Mouse (Mus musculus) cerebellum, postnatal 25 days (tissue): ENCODE results near the gene Adh1.

ENCODE experiments used
- DNase-seq, 2 experiments: peaks; one replicate each; pipeline ENCODE4 v3.0.0; 2021; ENCODE audit warnings: mixed read lengths in 2 of 2

Gene Adh1

GRCm38 (mm10) chr3:138242021-138242726 is 18.6 kb upstream of the Adh1 start:
- no peak for DNase-seq

DNA sequence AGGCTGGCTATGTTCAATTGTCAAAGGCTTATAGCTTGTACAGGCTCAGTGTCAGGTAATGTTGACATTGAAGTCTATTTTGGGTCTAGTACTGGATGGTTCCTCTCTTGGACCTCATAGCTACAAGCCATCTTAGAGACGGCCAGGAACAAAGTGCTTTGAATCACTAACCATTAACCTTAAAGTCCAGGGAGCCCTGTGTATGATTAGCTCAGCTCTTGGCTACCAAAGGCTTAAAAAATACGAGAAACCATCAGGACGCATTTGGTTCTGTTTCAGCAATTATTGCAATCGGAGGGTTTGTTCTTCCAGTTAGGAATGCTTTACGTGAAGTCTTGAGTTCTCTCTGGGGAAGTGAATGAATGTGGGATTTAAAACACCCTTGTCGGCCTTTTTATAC is 17.9 kb upstream of the Adh1 start:
- no peak for DNase-seq

- DNase-seq: no peak
These were observed 16.4 kb upstream of the Adh1 start for GRCm38 (mm10) chr3:138244338-138244874.

GRCm38 (mm10) chr3:138246511-138247020 is 14.2 kb upstream of the Adh1 start:
- no peak for DNase-seq

DNA sequence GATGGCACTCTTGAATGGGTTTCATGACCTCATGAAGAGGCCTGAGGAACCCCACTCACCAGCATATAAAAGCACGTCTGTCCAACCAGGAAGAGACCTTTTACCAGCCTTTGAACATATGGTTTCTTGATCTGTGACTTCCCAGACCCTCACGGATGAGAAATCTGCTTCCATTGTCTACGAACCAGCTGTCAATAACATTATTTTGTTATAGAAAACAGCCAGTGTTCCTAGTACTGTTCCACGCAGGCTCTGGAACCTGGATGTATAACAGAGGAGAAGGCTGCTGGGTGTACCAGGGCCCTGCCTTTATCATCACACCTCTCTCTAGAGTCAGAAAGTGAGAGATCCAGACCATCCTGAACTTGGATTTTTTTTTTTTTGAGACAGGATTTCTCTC is 13.6 kb upstream of the Adh1 start:
- no peak for DNase-seq

DNA sequence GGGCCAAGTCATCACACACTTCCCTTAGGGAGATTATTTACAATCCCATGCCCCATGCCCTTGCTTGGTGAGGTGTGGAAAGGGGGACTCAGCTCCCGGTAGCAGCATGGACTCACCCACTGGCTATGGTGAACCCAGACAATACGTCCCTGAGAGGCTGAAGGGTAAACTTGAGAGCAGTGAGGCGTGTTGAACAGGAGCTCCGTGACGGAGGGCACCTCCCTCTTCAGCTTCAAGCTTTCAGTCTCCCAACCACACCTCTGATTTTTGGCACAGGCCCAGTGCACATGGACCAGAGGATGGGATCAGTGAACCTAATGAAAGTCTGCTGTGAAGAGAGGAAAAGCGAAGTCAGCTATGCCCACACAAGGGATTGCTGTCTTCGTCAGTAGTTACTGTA is 12.8 kb upstream of the Adh1 start:
- no peak for DNase-seq

GRCm38 (mm10) chr3:138248746-138249145 is 12.0 kb upstream of the Adh1 start:
- DNase-seq: no peak

GRCm38 (mm10) chr3:138251156-138251555 is 9.6 kb upstream of the Adh1 start:
- DNase-seq: no peak

DNA sequence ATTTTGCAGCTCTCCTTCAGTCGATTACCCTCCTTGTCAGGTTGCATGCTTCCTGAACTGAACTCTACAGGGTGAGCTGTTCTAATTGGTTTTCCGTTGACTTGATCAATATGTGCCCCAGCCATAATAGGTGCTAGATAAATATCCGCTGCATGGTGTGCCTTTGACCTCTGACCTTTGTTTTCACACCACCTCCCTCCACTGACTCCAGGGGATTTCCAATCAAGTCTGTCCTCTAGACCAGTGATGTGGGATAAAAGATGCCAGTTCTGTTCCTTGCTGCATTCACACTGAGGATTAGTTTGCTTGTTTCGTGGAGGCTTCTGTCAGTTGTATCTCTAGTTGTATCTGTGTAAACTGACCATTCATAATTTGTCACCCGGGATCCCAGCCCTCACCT is 6.6 kb upstream of the Adh1 start:
- no peak for DNase-seq

DNA sequence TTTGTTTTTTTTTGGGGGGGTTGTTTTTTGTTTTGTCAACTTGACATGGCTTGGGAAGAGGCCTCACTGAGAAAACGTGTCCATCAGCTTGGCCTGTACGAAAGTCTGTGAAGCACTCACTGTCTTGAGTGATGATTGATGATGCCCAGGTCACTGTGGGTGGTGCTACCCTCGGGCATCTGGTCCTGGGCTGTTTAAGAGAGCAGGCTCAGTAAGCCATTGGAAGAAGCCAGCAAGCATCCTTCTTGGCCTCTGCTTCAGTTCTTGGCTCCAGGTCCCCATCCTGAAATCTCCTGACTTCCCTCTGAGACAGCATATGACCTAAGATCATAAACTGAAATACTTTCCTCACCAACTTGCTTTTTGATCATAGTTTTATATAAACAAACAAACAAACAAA is 5.4 kb upstream of the Adh1 start:
- peak in 1 of 2 experiments; percentile 12 for DNase-seq

DNA sequence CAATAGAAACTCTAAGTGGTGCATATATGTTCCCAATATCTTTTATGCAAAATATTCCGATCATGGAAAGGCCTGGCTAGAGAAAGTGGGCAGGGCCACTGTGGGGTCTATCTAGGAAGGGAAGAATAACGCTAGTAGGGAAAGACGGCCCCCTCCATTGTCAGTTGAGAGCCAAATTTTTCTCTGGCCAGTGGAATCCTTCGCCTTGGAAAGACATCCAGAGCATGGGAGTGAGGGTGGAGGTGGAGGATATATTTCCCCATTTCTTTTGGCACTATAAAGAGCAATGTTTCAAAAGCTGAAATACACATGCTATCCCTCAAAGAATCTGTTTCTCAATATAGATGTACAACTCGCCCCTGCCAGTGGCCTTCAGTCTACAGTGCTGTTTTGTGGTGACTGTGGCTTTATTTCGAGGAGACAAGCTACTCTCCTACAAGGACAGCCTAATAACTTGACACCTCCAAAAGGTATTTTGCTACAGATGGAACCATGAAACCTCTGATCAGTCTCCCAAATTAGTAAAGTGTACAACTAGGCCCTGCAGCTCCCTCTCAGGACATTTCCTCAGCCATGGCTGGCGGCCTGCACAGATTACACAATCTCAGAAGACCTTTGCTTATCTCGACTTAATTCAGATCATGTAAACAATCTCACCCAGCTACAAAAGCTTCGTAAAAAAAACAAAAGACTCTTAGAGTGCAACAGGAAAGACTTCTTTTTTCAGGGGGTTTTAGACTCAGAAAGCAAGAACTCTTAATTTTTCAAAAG is 4.8 kb upstream of the Adh1 start:
- no peak for DNase-seq

DNA sequence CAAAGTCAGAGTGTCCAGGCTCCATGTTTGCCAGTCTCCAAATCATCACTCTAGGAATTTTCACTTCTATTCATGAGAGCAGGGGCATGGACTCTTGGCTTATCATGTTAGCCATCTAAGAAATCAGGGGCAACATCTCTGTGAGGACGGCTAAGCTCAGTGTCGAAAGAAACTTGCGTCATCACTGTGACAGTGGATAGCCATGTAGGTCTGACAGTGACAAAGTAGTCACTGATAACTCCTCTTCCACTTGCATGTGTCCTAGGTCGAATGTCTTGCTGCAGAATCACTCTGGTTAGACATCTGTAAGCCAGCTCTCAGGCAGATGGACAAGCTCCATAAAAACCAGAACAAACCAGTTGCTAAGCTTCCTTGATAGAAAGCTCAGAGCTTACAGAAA is 1.8 kb downstream of the Adh1 start:
- no peak for DNase-seq

GRCm38 (mm10) chr3:138263154-138263930 is 2.6 kb downstream of the Adh1 start:
- DNase-seq: no peak

DNA sequence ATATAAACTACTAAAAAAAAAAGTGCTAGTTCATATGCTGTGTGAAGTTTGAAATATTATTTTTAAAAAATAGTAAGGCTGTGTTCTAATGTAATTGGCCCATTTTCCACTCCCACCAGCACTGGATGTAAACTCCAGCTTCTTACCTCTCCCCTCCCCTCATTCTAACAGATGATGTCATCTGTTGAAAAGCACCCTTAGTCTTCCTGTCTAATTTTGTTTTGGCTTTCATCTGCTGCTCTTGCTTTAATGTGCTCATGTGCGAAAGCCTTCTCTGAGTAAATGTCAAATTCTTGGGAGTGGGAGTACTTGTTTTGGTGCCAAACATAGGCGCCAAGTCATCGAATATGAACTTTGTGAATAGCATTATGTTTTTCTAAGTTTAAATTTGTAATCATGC is 3.9 kb downstream of the Adh1 start:
- DNase-seq: no peak

DNA sequence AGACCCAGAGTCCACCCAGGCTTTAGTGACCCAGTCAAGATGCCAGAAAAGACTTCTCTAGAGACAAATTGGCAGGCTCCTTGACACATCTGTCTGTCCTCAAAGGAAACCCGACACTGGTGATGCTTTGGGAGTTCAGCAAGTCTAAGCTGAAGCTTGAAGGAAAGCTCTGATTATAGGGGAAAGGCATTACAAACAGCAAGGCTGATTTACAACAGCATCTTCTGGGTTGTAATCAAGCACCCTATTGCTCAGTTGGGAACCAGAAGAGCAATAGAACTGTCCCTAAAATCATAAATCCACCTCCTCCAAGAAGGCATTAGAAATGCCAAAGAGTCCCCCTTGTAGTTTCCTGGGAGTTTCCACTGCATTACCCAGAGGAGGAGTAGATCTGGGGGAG is 9.7 kb downstream of the Adh1 start:
- DNase-seq: no peak

DNA sequence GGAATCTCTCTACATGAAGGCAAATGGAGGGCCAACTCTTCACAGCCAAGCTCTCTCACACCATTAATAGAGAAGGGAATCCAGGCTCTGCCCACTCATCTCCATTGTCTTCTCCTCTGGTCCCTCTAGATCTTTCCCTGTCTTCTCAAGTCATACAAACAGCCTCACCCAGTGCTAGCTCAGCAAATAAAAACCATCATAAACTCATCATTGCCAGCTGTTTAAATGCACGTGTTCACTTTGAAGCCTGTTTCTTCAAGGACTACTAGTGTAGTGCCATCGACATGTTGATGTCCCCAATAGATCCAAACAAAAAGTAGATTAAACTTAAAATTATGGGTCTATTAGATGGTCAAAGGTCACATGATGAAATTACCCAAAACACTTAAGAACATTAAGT is 10.5 kb downstream of the Adh1 start:
- no peak for DNase-seq

GRCm38 (mm10) chr3:138273080-138273479 is 12.3 kb downstream of the Adh1 start:
- no peak for DNase-seq

DNA sequence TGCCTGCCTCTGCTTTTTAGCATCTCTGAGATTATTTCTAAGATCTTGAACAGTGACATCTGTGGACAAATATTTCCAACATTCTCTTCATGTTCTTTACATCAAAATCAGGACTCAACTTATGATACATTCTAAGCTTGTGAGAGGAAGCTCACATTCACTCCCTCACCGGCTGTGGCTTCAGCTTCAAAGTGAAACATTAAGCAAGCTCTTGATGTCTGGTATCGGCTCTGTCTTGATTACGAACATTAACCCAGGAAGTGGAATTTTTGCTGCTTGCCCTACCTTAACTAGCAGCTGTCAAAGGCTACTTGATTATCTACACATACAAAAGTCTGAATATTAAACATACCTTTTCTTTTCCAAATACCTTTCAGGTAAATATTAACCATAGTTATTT is 14.3 kb downstream of the Adh1 start:
- DNase-seq: no peak

DNA sequence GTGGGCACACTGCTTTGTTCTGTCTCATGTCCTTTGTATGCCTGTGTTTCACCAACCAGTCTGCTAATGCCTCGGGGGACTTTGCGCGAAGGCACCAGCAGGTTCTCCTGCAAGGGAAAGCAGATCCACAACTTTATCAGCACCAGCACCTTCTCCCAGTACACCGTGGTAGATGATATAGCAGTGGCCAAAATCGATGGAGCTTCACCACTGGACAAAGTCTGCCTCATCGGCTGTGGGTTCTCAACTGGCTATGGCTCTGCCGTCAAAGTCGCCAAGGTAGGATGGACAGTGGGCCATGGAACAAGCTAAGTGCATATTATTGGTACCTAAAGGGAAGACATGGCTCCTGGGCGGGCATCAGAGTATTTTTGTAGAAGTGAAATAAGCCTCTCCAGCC is 21.8 kb downstream of the Adh1 start:
- DNase-seq: no peak

GRCm38 (mm10) chr3:138283831-138284230 is 23.0 kb downstream of the Adh1 start:
- DNase-seq: no peak

- DNase-seq: no peak
These were observed 25.2 kb downstream of the Adh1 start for GRCm38 (mm10) chr3:138285986-138286385.

GRCm38 (mm10) chr3:138287686-138288085 is 26.9 kb downstream of the Adh1 start:
- DNase-seq: no peak

DNA sequence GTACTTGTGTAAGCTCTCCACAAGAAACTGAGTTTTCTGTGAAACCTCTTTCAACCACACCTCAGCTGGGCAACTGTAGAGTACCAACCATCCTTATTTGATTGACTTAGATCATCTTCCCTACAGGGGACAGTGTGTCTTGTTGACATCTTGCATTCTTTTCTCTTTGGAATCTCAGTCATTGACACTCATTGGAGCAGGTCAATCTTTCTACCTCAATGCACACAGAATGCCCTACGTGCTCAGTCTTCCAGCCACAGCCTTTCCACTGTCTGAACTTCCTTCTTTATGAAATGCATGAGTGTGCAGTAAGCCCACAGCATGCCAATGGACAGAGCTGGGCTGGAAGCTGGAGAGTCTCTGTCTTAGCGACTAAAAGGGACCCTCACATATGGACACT is 29.9 kb downstream of the Adh1 start:
- DNase-seq: no peak
